8 mouse cellular contexts compared by ENCODE assay signal in the genomic region with DNA sequence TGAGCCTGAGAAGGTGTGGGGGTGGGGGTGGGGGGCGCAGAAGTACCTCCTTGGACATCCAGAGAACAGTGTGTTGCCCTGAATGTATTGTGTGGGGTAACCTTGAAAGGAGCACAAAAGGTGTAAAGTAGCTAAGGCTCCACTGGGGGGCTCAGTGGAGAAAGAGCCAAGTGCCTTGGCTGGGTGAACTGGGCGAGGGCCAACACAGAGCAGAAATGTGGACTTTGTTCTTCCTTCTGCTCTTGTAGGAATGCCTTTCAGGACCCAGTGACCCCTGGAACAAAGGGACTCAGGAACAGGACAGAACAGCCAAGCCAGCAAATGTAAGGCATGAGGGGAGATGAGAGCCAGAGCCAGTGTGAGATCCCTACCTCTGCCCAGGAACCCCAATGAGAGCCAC. TPM values are rescaled to one million over a fixed set of nuclear protein-coding genes. Genes with fewer than 3 reads are reported as not detected.
DNase-seq lines count a peak whose midpoint lies in the region; ATAC-seq and TF ChIP-seq lines count a peak whose summit lies in the region.

No protein-coding gene starts in this region.

- TF ChIP-seq CTCF in lung, embryonic 14.5 days (IDR thresholded peaks at IDR 0.05; ENCODE audit: low read depth): peak; percentile 49; the same call in 1 of the 2 replicates

- intact Hi-C loops in left cerebral cortex, postnatal 25 days (cut with DNase I): no loop called here

- peak; percentile 16; the same call in 1 of the 2 replicates for ATAC-seq in lung, embryonic 14.5 days (ENCODE audit: insufficient read depth)
- peak; percentile 67 for ATAC-seq in kidney, embryonic 15.5 days (replicated peaks; ENCODE audit: low FRiP score)
- peak; percentile 83 for ATAC-seq in stomach, embryonic 15.5 days (ENCODE audit: insufficient read depth, low FRiP score, low read depth)

- no peaks in the 10 kb centered on the region for H3K36me3 ChIP-seq in lung, embryonic 14.5 days (ENCODE audit: insufficient read depth)
- H3K36me3 ChIP-seq in kidney, embryonic 15.5 days: no peaks in the 10 kb centered on the region
- H3K36me3 ChIP-seq in stomach, embryonic 15.5 days: no peaks in the 10 kb centered on the region

- H3K9ac ChIP-seq in lung, embryonic 14.5 days: no peak overlapping the region
- no peak overlapping the region for H3K9ac ChIP-seq in kidney, embryonic 15.5 days
- H3K9ac ChIP-seq in stomach, embryonic 15.5 days: no peak overlapping the region

- H3K4me3 ChIP-seq in lung, embryonic 14.5 days (ENCODE audit: low read depth, low read length): no peak overlapping the region
- H3K4me3 ChIP-seq in kidney, embryonic 15.5 days (replicated peaks): no peak overlapping the region
- H3K4me3 ChIP-seq in stomach, embryonic 15.5 days (replicated peaks): no peak overlapping the region

- no peaks in the 10 kb centered on the region for H3K27me3 ChIP-seq in lung, embryonic 14.5 days (ENCODE audit: insufficient read depth, low read length)
- no peaks in the 10 kb centered on the region for H3K27me3 ChIP-seq in kidney, embryonic 15.5 days
- no peaks in the 10 kb centered on the region for H3K27me3 ChIP-seq in stomach, embryonic 15.5 days (replicated peaks)

- no peak overlapping the region for H3K4me2 ChIP-seq in lung, embryonic 14.5 days
- H3K4me2 ChIP-seq in kidney, embryonic 15.5 days: no peak overlapping the region
- H3K4me2 ChIP-seq in stomach, embryonic 15.5 days: no peak overlapping the region

- H3K4me1 ChIP-seq in lung, embryonic 14.5 days (ENCODE audit: insufficient read depth): no peaks in the 10 kb centered on the region
- H3K4me1 ChIP-seq in kidney, embryonic 15.5 days: peaks cover 30% of the 10 kb centered on the region
- no peaks in the 10 kb centered on the region for H3K4me1 ChIP-seq in stomach, embryonic 15.5 days

- no peaks in the 10 kb centered on the region for H3K9me3 ChIP-seq in lung, embryonic 14.5 days (ENCODE audit: low read depth, low read length)
- H3K9me3 ChIP-seq in kidney, embryonic 15.5 days (replicated peaks): no peaks in the 10 kb centered on the region
- no peaks in the 10 kb centered on the region for H3K9me3 ChIP-seq in stomach, embryonic 15.5 days

- DNase-seq in lung, embryonic 14.5 days: peak; percentile 61
- DNase-seq in lung, postnatal 36 days: no peak
- DNase-seq in embryo, embryonic 11 days: peak; percentile 45
- DNase-seq in cerebellum, adult 9-10 months: no peak
- DNase-seq in left cerebral cortex, postnatal 25 days (ENCODE audit: low spot score in 2 of 2): no peak
- no peak for DNase-seq in c-Kit-positive CD71-positive TER-119-positive erythroid progenitor cells, embryonic 14.5 days (ENCODE audit: low spot score)

- no peak overlapping the region for H3K27ac ChIP-seq in lung, embryonic 14.5 days (ENCODE audit: low read depth)
- H3K27ac ChIP-seq in kidney, embryonic 15.5 days: peak overlapping the region; percentile 76
- H3K27ac ChIP-seq in stomach, embryonic 15.5 days: peak overlapping the region; percentile 78

- WGBS in lung, embryonic 14.5 days: 41% methylated on average over 2 of the region's 2 CpGs
- WGBS in kidney, embryonic 15.5 days: 53% methylated on average over 2 of the region's 2 CpGs
- 37% methylated on average over 2 of the region's 2 CpGs for WGBS in stomach, embryonic 15.5 days

RNA-seq across cellular contexts. Expression of a gene that starts 15.4 kb away (rescaled TPM):
- polyA plus RNA-seq in lung, embryonic 14.5 days (2014; fragmentation: Nextera tagmentation; extraction: Ambion mirVana): 0.72 and 1.5 TPM in 2 replicates
- polyA plus RNA-seq in kidney, embryonic 15.5 days (2015; fragmentation: Nextera tagmentation; extraction: Ambion mirVana): 13.3 and 16.3 TPM in 2 replicates
- polyA plus RNA-seq in stomach, embryonic 15.5 days (2015; fragmentation: Nextera tagmentation; extraction: Ambion mirVana): 4.9 and 7.3 TPM in 2 replicates
- 1 to 10 TPM; 4.0 to 4.1 TPM for total RNA-seq in left cerebral cortex, postnatal 25 days (2021)

RNA-seq across cellular contexts. Expression of a gene that starts 31.7 kb away (rescaled TPM):
- polyA plus RNA-seq in lung, embryonic 14.5 days (2014; fragmentation: Nextera tagmentation; extraction: Ambion mirVana): 29.3 and 29.4 TPM in 2 replicates
- 29.1 and 29.2 TPM in 2 replicates for polyA plus RNA-seq in kidney, embryonic 15.5 days (2015; fragmentation: Nextera tagmentation; extraction: Ambion mirVana)
- 26.8 TPM in 2 replicates for polyA plus RNA-seq in stomach, embryonic 15.5 days (2015; fragmentation: Nextera tagmentation; extraction: Ambion mirVana)
- total RNA-seq in left cerebral cortex, postnatal 25 days (2021): 1 to 10 TPM; 6.6 to 8.4 TPM

Comparison
In these comparisons a context has a peak if more than half of its experiments do, and no peak if none do; other contexts are left out.
1. DNase-seq: peak in lung, embryonic 14.5 days (single experiment) and embryo, embryonic 11 days (single experiment); none in lung, postnatal 36 days (single experiment), cerebellum, adult 9-10 months (single experiment), left cerebral cortex, postnatal 25 days (0 of 2) and c-Kit-positive CD71-positive TER-119-positive erythroid progenitor cells, embryonic 14.5 days (single experiment).
2. ATAC-seq: peak in every context shown above with its lines; median percentile 83 in stomach, embryonic 15.5 days; 67 in kidney, embryonic 15.5 days; 16 in lung, embryonic 14.5 days.